Mouse (Mus musculus) small intestine, adult 2 months (tissue): Measurements from ENCODE around the gene Muc3. TPM values are rescaled to one million over a fixed set of nuclear protein-coding genes. Genes with fewer than 3 reads are reported as not detected.

Experiments
- H3K27ac ChIP-seq: fragments of 200-500 bp; 2 replicates; pipeline ENCODE4 v1.5.1; 2012; ENCODE audit warnings: low read depth, low read length, control low read depth, inconsistent platforms; ENCODE audit not compliant: insufficient read depth
- H3K27me3 ChIP-seq: fragments of 200-500 bp; 2 replicates; pipeline ENCODE4 v1.6.1; 2012; ENCODE audit warnings: mild to moderate bottlenecking, moderate library complexity, low read length, inconsistent platforms; ENCODE audit not compliant: control insufficient read depth, insufficient read depth
- H3K36me3 ChIP-seq: fragments of 200-500 bp; 2 replicates; pipeline ENCODE4 v1.6.1; 2012; ENCODE audit warnings: mild to moderate bottlenecking, low read length, control low read depth, inconsistent platforms; ENCODE audit not compliant: control insufficient read depth, insufficient read depth
- H3K4me1 ChIP-seq: fragments of 200-500 bp; 2 replicates; pipeline ENCODE4 v1.6.1; 2012; ENCODE audit warnings: low read length, inconsistent platforms, mixed read lengths; ENCODE audit not compliant: control insufficient read depth, insufficient read depth, insufficient read length
- H3K4me3 ChIP-seq: fragments of 200-500 bp; 2 replicates; pipeline ENCODE4 v1.5.1; 2012; ENCODE audit warnings: low read depth, mild to moderate bottlenecking, control low read depth, inconsistent platforms, low read length, moderate library complexity
- CTCF ChIP-seq: fragments of 200-500 bp; IDR thresholded peaks from 2 replicates; pipeline ENCODE4 v1.5.1; 2012; ENCODE audit warnings: low read depth, mild to moderate bottlenecking, control low read depth, inconsistent platforms, low read length, moderate library complexity, mixed read lengths; ENCODE audit not compliant: insufficient replicate concordance, insufficient read length; ENCODE audit errors: extremely low read depth
- POLR2A ChIP-seq: fragments of 200-500 bp; IDR thresholded peaks from 2 replicates; pipeline ENCODE4 v1.6.1; 2012; ENCODE audit warnings: low read depth, mild to moderate bottlenecking, control low read depth, inconsistent platforms, low read length, moderate library complexity
- WGBS: fragments of 180-500 bp; shearing (Covaris S2); methylation state at CpG from one replicate; pipeline ENCODE4 v1.1.7; 2018; 5-methylcytosine and 5-hydroxymethylcytosine counted together
- polyA plus RNA-seq: library from polyadenylated mRNA; depleted of rRNA; stranded (reverse); fragments of >200 nt; gene quantifications from 2 replicates; pipeline ENCODE4 v1.2.3, GENCODE M21; 2012; rRNA removed

Muc3 gene
- polyA plus RNA-seq, 1 experiment: 653 TPM

DNA sequence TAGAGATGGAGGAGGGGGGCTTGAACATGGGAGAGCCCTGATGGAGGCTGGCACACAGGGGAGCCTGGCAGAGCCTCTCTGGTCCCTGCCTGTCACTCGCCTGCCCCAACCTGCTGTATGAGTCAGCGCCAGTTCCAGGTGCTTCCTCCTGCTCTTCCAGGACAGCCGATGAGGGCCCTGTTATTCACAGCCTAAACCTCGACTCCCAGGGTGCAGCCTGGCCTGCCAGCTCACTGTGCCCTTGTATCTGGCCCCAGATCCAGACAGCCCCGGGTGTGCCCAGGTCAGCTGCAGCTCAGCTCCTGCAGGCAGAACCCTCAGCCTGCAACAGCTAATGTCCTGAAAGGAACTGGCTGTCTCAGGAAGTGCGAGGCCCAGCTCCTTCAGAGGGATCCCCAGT lies 57.6 kb downstream of the Muc3 start:
- H3K36me3 ChIP-seq: no peaks in the 10 kb centered on the region
- no peak overlapping the region for H3K4me3 ChIP-seq
- H3K27me3 ChIP-seq: no peaks in the 10 kb centered on the region
- TF ChIP-seq CTCF: no peak
- H3K27ac ChIP-seq: no peak overlapping the region
- WGBS: 43% methylated on average over 6 of the region's 6 CpGs
- no peaks in the 10 kb centered on the region for H3K4me1 ChIP-seq

DNA sequence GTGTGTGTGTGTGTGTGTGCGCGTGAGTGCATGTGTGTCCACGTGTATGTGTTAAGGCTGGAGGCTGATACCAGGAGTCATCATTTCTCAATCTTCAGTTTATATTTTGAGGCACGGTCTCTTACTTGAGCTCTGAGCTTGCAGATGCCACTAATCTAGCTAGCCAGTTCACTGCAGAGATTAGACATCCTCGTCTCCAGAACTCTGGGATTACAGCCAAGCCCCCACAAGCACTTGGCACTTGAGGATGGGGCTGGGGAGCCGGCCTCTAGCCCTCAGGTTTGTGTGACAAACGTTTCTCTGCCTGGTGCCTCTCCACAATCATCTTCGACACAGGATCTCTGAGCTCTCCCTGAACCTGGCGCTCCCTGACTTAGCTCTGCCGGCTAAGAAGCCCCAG lies 58.3 kb downstream of the Muc3 start:
- H3K4me3 ChIP-seq: no peak overlapping the region
- H3K36me3 ChIP-seq: no peaks in the 10 kb centered on the region
- TF ChIP-seq CTCF (no peak), POLR2A (no peak)
- H3K27ac ChIP-seq: no peak overlapping the region
- no peaks in the 10 kb centered on the region for H3K27me3 ChIP-seq
- 67% methylated on average over 10 of the region's 10 CpGs for WGBS
- no peaks in the 10 kb centered on the region for H3K4me1 ChIP-seq

DNA sequence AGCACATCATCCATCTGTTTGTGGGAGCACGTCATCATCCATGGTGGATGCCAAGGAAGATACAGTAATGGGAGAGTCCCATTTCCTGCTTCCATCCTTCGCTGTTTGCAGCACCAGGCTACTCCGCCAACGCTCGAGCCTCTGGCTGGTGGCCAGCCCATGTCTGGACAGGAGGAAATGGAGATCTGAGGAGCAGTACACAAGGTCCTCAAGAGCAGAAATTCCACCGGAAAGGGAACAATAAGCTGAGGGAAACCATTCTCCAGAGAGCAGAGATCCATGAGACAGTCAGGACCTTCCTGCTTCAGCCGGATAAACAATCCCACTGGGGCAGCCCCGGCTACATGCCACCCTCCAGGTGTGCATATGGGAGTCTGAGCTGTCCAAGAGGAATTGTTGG lies 61.7 kb downstream of the Muc3 start:
- H3K4me3 ChIP-seq: no peak overlapping the region
- no peaks in the 10 kb centered on the region for H3K36me3 ChIP-seq
- TF ChIP-seq POLR2A (no peak), CTCF (no peak)
- H3K4me1 ChIP-seq: no peaks in the 10 kb centered on the region
- no peak overlapping the region for H3K27ac ChIP-seq
- H3K27me3 ChIP-seq: no peaks in the 10 kb centered on the region
- 80% methylated on average over 8 of the region's 8 CpGs for WGBS

DNA sequence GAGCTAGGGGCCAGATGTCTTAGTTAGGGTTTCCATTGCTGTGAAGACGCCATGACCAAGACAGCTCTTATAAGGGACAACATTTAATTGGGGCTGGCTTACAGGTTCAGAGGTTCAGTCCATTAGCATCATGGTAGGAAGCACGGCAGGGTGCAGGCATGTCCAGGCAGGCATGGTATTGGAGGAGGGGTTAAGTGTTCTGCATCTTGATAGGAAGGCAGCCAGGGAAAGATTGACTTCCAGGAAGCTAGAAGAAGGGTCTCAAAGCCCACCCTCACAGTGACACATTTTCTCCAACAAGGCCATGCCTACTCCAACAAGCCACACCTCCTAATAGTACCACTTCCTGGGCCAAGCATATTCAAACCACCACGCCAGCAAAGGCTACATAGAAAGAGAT lies 63.4 kb downstream of the Muc3 start:
- H3K36me3 ChIP-seq: no peaks in the 10 kb centered on the region
- WGBS: 87% methylated on average over 3 of the region's 3 CpGs
- no peak overlapping the region for H3K27ac ChIP-seq
- H3K27me3 ChIP-seq: no peaks in the 10 kb centered on the region
- H3K4me1 ChIP-seq: no peaks in the 10 kb centered on the region
- TF ChIP-seq CTCF (no peak), POLR2A (no peak)
- H3K4me3 ChIP-seq: no peak overlapping the region

DNA sequence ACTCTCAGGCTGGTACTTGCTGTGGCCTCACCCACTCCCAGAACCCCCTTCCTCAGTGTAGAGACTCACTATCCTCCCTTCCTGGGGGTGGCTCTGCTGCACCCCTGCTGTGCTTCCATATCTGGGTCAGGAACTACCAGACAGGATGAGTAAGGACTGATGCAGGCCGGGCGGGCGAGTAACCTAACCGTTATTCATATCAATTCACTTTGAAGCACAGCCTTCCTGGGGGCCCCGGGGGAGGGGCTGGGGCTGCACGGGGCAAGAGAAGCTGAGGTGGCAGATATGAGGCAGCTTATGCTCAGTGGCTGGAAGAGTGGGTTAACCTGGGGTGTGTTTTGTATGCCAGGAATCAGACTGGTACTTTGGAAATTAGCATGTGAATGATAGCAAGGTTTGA lies 64.1 kb downstream of the Muc3 start:
- Histone ChIP-seq H3K27me3 (no peaks in the 10 kb centered on the region), H3K4me1 (no peaks in the 10 kb centered on the region), H3K36me3 (no peaks in the 10 kb centered on the region), H3K4me3 (no peak overlapping the region), H3K27ac (no peak overlapping the region)
- TF ChIP-seq POLR2A (no peak), CTCF (no peak)
- 74% methylated on average over 6 of the region's 6 CpGs for WGBS

Other genes with a start within 250 kb of the Muc3 start
- 11.1 and 13.3 TPM in 2 replicates for gene Ift22, start 241.2 kb downstream of the Muc3 start, polyA plus RNA-seq
- gene Fis1, start 196.0 kb downstream of the Muc3 start, polyA plus RNA-seq: 106 and 261 TPM in 2 replicates
- 313 and 657 TPM in 2 replicates for gene Cldn15, start 182.7 kb downstream of the Muc3 start, polyA plus RNA-seq
- gene Plod3, start 162.3 kb downstream of the Muc3 start, polyA plus RNA-seq: 17.1 and 21.6 TPM in 2 replicates
- 47.6 and 92.2 TPM in 2 replicates for gene Znhit1, start 161.3 kb downstream of the Muc3 start, polyA plus RNA-seq
- gene Vgf, start 122.9 kb downstream of the Muc3 start, polyA plus RNA-seq: 0.48 and 0.99 TPM in 2 replicates
- 27.3 and 52.7 TPM in 2 replicates for gene Ap1s1, start 103.2 kb downstream of the Muc3 start, polyA plus RNA-seq
- gene Serpine1, start 77.1 kb downstream of the Muc3 start, polyA plus RNA-seq: 0.99 and 1.2 TPM in 2 replicates
- gene Trim56, start 33.1 kb downstream of the Muc3 start, polyA plus RNA-seq: 10.3 and 19.9 TPM in 2 replicates
- 24.3 and 62.2 TPM in 2 replicates for gene Muc3a, start 63.1 kb upstream of the Muc3 start, polyA plus RNA-seq
- 5.1 and 5.3 TPM in 2 replicates for gene Ache, start 138.2 kb upstream of the Muc3 start, polyA plus RNA-seq
- gene Ufsp1, start 145.3 kb upstream of the Muc3 start, polyA plus RNA-seq: 7.0 and 10.9 TPM in 2 replicates
- gene Srrt, start 158.4 kb upstream of the Muc3 start, polyA plus RNA-seq: 60.3 and 109 TPM in 2 replicates
- gene Trip6, start 165.1 kb upstream of the Muc3 start, polyA plus RNA-seq: 7.6 and 8.2 TPM in 2 replicates
- 9.2 and 14.8 TPM in 2 replicates for gene Slc12a9, start 184.3 kb upstream of the Muc3 start, polyA plus RNA-seq
- gene Ephb4, start 200.8 kb upstream of the Muc3 start, polyA plus RNA-seq: 14.8 and 27.5 TPM in 2 replicates